In the genomic region with DNA sequence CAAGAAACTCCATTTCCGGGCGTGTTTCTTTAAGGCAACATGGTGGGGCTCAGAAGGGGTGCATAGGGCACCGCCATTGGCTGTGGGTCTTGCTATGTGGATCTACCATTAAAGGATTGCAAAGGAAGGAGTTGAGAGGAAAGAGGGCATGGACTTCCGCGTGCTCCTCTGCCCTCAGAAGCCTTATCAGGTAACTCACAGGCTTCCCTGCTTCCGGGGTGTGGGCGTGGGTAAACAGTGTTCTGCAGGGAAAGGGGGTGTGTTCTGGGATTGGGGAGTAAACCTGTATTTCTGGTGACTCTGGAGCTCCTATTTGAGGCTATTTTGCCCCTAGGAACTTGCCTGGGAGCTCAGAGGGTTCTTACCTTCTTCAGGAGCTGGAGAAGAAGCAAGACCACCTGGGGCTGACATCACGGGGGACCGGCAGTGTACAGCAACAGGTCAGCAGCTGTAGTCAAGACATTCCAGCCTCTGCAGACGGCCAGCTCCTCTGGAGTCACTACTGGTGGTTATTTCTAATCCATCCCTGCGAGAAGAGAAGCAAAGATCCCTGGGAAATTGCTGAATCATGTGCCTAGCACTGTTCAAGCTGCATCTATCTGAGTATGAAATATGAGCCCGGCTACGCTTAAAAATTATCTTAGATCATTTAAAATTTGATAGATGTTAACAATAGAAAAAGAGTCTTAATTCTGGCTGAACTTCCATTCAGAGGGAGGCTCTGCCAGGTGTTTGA, we compare ENCODE assay signal across 1 mouse cellular context.
A peak's percentile ranks its signal among the peaks of the same experiment; 100 is the strongest.
TF ChIP-seq lines count a peak whose summit lies in the region.

No protein-coding gene starts in this region.

TF ChIP-seq in MEL, 35 proteins besides CTCF, POLR2A, EP300 and RAD21 (continued from another document):
- peak; percentile 94 for TF ChIP-seq TCF12 (IDR thresholded peaks at IDR 0.05; ENCODE audit: low read depth, low read length)
- TF ChIP-seq MAZ (IDR thresholded peaks at IDR 0.05; ENCODE audit: low read depth, low read length) = no peak
- peak; percentile 69; the same call in 1 of the 2 replicates for TF ChIP-seq MXI1 (IDR thresholded peaks at IDR 0.05; ENCODE audit: low read depth, low read length)
- TF ChIP-seq GATA1 (IDR thresholded peaks at IDR 0.05; ENCODE audit: low read depth, low read length) = peak; percentile 90
- no peak for TF ChIP-seq KAT2A (conservative IDR thresholded peaks at IDR 0.05; ENCODE audit: low read depth, low read length)
- no peak for TF ChIP-seq CHD1 (IDR thresholded peaks at IDR 0.05; ENCODE audit: low read depth, low read length)
- peak; percentile 32; the same call in 1 of the 2 replicates for TF ChIP-seq NELFE (IDR thresholded peaks at IDR 0.05; ENCODE audit: low read depth, low read length)
- peak; percentile 80; the same call in 1 of the 2 replicates for TF ChIP-seq MYC (IDR thresholded peaks at IDR 0.05; ENCODE audit: low read depth, low read length)
- no peak for TF ChIP-seq GABPA (IDR thresholded peaks at IDR 0.05; ENCODE audit: low read depth, low read length)
- TF ChIP-seq ELF1 (IDR thresholded peaks at IDR 0.05; ENCODE audit: low read depth, low read length) = peak; percentile 90
- TF ChIP-seq SMC3 (IDR thresholded peaks at IDR 0.05; ENCODE audit: low read depth, low read length) = no peak
- no peak for TF ChIP-seq ZKSCAN1 (IDR thresholded peaks at IDR 0.05; ENCODE audit: low read depth, low read length)
- no peak for TF ChIP-seq ZNF384 (IDR thresholded peaks at IDR 0.05; ENCODE audit: low read depth, low read length)
- TF ChIP-seq BHLHE40 (IDR thresholded peaks at IDR 0.05; ENCODE audit: borderline replicate concordance, low read depth, low read length) = 0 out of 2 replicates have a peak, but pooled peaks have one; percentile 29
- TF ChIP-seq POLR2AphosphoS2 (IDR thresholded peaks at IDR 0.05; ENCODE audit: low read length) = no peak
- TF ChIP-seq USF2 (IDR thresholded peaks at IDR 0.05; ENCODE audit: borderline replicate concordance in 1 of 2, insufficient read depth in 1 of 2, low read depth in 1 of 2, low read length in 2 of 2) = no peak
- no peak for TF ChIP-seq POLR2AphosphoS5 (IDR thresholded peaks at IDR 0.05; ENCODE audit: borderline replicate concordance, low read depth, low read length)
- TF ChIP-seq RCOR1 (IDR thresholded peaks at IDR 0.05; ENCODE audit: low read depth, low read length) = peak; percentile 79
